Mouse (Mus musculus) spleen, adult 2 months (tissue): ENCODE data around the gene Ilk. TPM values are rescaled to one million over a fixed set of nuclear protein-coding genes. Genes with fewer than 3 reads are reported as not detected.

Experiments
- DNase-seq, 2 experiments: peaks; one replicate each; pipeline versions ENCODE4 v3.0.0 to v3.0.0-alpha.2; 2012 to 2021; ENCODE audit warnings: low spot score in 2 of 2, low read depth in 1 of 2
- H3K27ac ChIP-seq: fragments of 200-500 bp; 2 replicates; pipeline ENCODE4 v1.5.1; 2012; ENCODE audit warnings: low read length, inconsistent platforms; ENCODE audit not compliant: insufficient read depth
- H3K27me3 ChIP-seq: fragments of 200-500 bp; 2 replicates; pipeline ENCODE4 v1.6.1; 2012; ENCODE audit warnings: mild to moderate bottlenecking, moderate library complexity, low read length, inconsistent platforms; ENCODE audit not compliant: control insufficient read depth, insufficient read depth
- H3K36me3 ChIP-seq: fragments of 200-500 bp; 2 replicates; pipeline ENCODE4 v1.6.1; 2012; ENCODE audit warnings: mild to moderate bottlenecking, low read length, inconsistent platforms; ENCODE audit not compliant: control insufficient read depth, insufficient read depth
- H3K4me1 ChIP-seq: fragments of 200-500 bp; 2 replicates; pipeline ENCODE4 v1.6.1; 2011; ENCODE audit warnings: inconsistent platforms; ENCODE audit not compliant: control insufficient read depth, insufficient read depth, insufficient read length
- H3K4me3 ChIP-seq: fragments of 200-500 bp; 2 replicates; pipeline ENCODE4 v1.5.1; 2011; ENCODE audit warnings: mild to moderate bottlenecking, inconsistent platforms; ENCODE audit not compliant: insufficient read depth, insufficient read length; ENCODE audit errors: extremely low read depth
- CTCF ChIP-seq: fragments of 200-500 bp; IDR thresholded peaks from 2 replicates; pipeline ENCODE4 v1.5.1; 2011; ENCODE audit warnings: mild to moderate bottlenecking, inconsistent platforms; ENCODE audit not compliant: insufficient read depth, insufficient read length, insufficient replicate concordance; ENCODE audit errors: extremely low read depth
- POLR2A ChIP-seq: fragments of 200-500 bp; IDR thresholded peaks from 2 replicates; pipeline ENCODE4 v1.6.1; 2011; ENCODE audit warnings: low read depth, low read length, inconsistent platforms
- WGBS: fragments of 180-500 bp; shearing (Covaris S2); methylation state at CpG from one replicate; pipeline ENCODE4 v1.1.7; 2018; 5-methylcytosine and 5-hydroxymethylcytosine counted together
- polyA plus RNA-seq: library from polyadenylated mRNA; depleted of rRNA; stranded (reverse); fragments of >200 nt; gene quantifications from 2 replicates; pipeline ENCODE4 v1.2.3, GENCODE M21; 2012

Ilk gene
- polyA plus RNA-seq, 1 experiment = 89.5 TPM

- WGBS = under 1% methylated on average over 67 of the region's 67 CpGs
- H3K27me3 ChIP-seq = no peaks in the 10 kb centered on the region
- peaks cover 17% of the 10 kb centered on the region for H3K36me3 ChIP-seq
- H3K27ac ChIP-seq = peak within 1 kb of the TSS; percentile 53
- peak; percentile 87 for TF ChIP-seq POLR2A
- 0 out of 2 replicates have a peak, but pooled peaks have one; percentile 17 for TF ChIP-seq CTCF
- H3K4me3 ChIP-seq = peak within 1 kb of the TSS; percentile 68
- H3K4me1 ChIP-seq = no peaks in the 10 kb centered on the region; the same call in 1 of the 2 replicates
- DNase-seq = peak; percentile 84 to 88
Measured at GRCm38 (mm10) chr7:105743926-105744590, 7.7 kb downstream of the Ilk start, which contains the start of gene Taf10. Gene Taf10 (minus strand): TSS chr7:105744361.

GRCm38 (mm10) chr7:105747776-105748175 lies 11.4 kb downstream of the Ilk start:
- peaks cover 5% of the 10 kb centered on the region; the same call in 1 of the 2 replicates for H3K4me1 ChIP-seq
- peaks cover 8% of the 10 kb centered on the region for H3K36me3 ChIP-seq
- WGBS = 82% methylated on average over 2 of the region's 2 CpGs
- TF ChIP-seq POLR2A (no peak), CTCF (no peak)
- DNase-seq = no peak
- H3K27me3 ChIP-seq = no peaks in the 10 kb centered on the region
- no peak overlapping the region for H3K27ac ChIP-seq
- H3K4me3 ChIP-seq = no peak overlapping the region

- H3K27ac ChIP-seq = peak within 1 kb of the TSS; percentile 62
- H3K4me1 ChIP-seq = peaks cover 5% of the 10 kb centered on the region; the same call in 1 of the 2 replicates
- peaks cover 3% of the 10 kb centered on the region for H3K36me3 ChIP-seq
- peak within 1 kb of the TSS; percentile 92 for H3K4me3 ChIP-seq
- TF ChIP-seq CTCF (no peak), POLR2A (0 out of 2 replicates have a peak, but pooled peaks have one; percentile 8)
- DNase-seq = peak; percentile 88 to 92
- WGBS = 25% methylated on average over 20 of the region's 20 CpGs
- no peaks in the 10 kb centered on the region for H3K27me3 ChIP-seq
Measured at GRCm38 (mm10) chr7:105751491-105752433, 15.4 kb downstream of the Ilk start, which contains the start of gene Tpp1. Gene Tpp1 (minus strand): TSS chr7:105752235.

GRCm38 (mm10) chr7:105752716-105753115 lies 16.3 kb downstream of the Ilk start:
- Histone ChIP-seq H3K27ac (no peak overlapping the region), H3K4me1 (peaks cover 5% of the 10 kb centered on the region; the same call in 1 of the 2 replicates), H3K36me3 (peaks cover 3% of the 10 kb centered on the region; the same call in 1 of the 2 replicates), H3K4me3 (no peak overlapping the region), H3K27me3 (no peaks in the 10 kb centered on the region)
- no peak for DNase-seq
- TF ChIP-seq POLR2A = no peak
- TF ChIP-seq CTCF = no peak
- 91% methylated on average over 2 of the region's 2 CpGs for WGBS

GRCm38 (mm10) chr7:105753281-105753680 lies 16.9 kb downstream of the Ilk start:
- Histone ChIP-seq H3K4me3 (no peak overlapping the region), H3K27ac (no peak overlapping the region), H3K4me1 (peaks cover 5% of the 10 kb centered on the region; the same call in 1 of the 2 replicates), H3K27me3 (no peaks in the 10 kb centered on the region), H3K36me3 (peaks cover 2% of the 10 kb centered on the region; the same call in 1 of the 2 replicates)
- 92% methylated on average over 10 of the region's 10 CpGs for WGBS
- TF ChIP-seq CTCF (no peak), POLR2A (no peak)
- DNase-seq = no peak

GRCm38 (mm10) chr7:105761813-105762484 lies 25.6 kb downstream of the Ilk start:
- Histone ChIP-seq H3K27me3 (0 out of 2 replicates have a peak, but pooled peaks cover 2% of the 10 kb centered on the region), H3K27ac (no peak overlapping the region), H3K4me3 (no peak overlapping the region), H3K4me1 (no peaks in the 10 kb centered on the region; the same call in 1 of the 2 replicates), H3K36me3 (no peaks in the 10 kb centered on the region)
- no peak for DNase-seq
- TF ChIP-seq CTCF = no peak
- WGBS = 49% methylated on average over 51 of the region's 51 CpGs
